Mouse (Mus musculus) kidney, adult 2 months (tissue): Measurements from ENCODE around the gene Serinc3. TPM values are rescaled to one million over a fixed set of nuclear protein-coding genes. Genes with fewer than 3 reads are reported as not detected.
A peak's percentile ranks its signal among the peaks of the same experiment; 100 is the strongest.
"Not testable (repeated sequence)": the region's sequence is repeated elsewhere in the genome, so short reads cannot be mapped to it uniquely, and the experiment has no call there.

Experiments
- DNase-seq: peaks from one replicate; pipeline ENCODE4 v3.0.0; 2021
- H3K27ac ChIP-seq: fragments of 200-500 bp; 2 replicates; pipeline ENCODE4 v1.5.1; 2012; ENCODE audit warnings: low read depth, low read length, control low read depth, inconsistent platforms; ENCODE audit not compliant: insufficient read depth
- H3K27me3 ChIP-seq: fragments of 200-500 bp; replicated peaks from 2 replicates; pipeline ENCODE4 v1.6.1; 2012; ENCODE audit warnings: mild to moderate bottlenecking, moderate library complexity, low read length, inconsistent platforms; ENCODE audit not compliant: control insufficient read depth, insufficient read depth
- H3K36me3 ChIP-seq: fragments of 200-500 bp; 2 replicates; pipeline ENCODE4 v1.6.1; 2012; ENCODE audit warnings: mild to moderate bottlenecking, moderate library complexity, low read length, inconsistent platforms; ENCODE audit not compliant: control insufficient read depth, insufficient read depth
- H3K4me1 ChIP-seq: fragments of 200-500 bp; 2 replicates; pipeline ENCODE4 v1.6.1; 2011; ENCODE audit warnings: low read length; ENCODE audit not compliant: control insufficient read depth, insufficient read depth
- H3K4me3 ChIP-seq: fragments of 200-500 bp; 2 replicates; pipeline ENCODE4 v1.5.1; 2011; ENCODE audit warnings: mild to moderate bottlenecking, low read depth, low read length, control low read depth; ENCODE audit not compliant: insufficient read depth
- CTCF ChIP-seq: fragments of 200-500 bp; conservative IDR thresholded peaks from 2 replicates; pipeline ENCODE4 v1.5.1; 2011; ENCODE audit warnings: low read depth, mild to moderate bottlenecking, control low read depth, low read length, moderate library complexity, mixed read lengths; ENCODE audit not compliant: insufficient read depth, insufficient read length
- POLR2A ChIP-seq: fragments of 200-500 bp; IDR thresholded peaks from one replicate; pipeline ENCODE4 v1.6.1; 2011; ENCODE audit warnings: low read depth, low read length, control low read depth
- WGBS: fragments of 180-500 bp; shearing (Covaris S2); methylation state at CpG from one replicate; pipeline ENCODE4 v1.1.7; 2018; 5-methylcytosine and 5-hydroxymethylcytosine counted together
- polyA plus RNA-seq: library from polyadenylated mRNA; depleted of rRNA; stranded (reverse); fragments of >200 nt; gene quantifications from 2 replicates; pipeline ENCODE4 v1.2.3, GENCODE M21; 2012

Gene Serinc3
- polyA plus RNA-seq, 1 experiment = 357 TPM

DNA sequence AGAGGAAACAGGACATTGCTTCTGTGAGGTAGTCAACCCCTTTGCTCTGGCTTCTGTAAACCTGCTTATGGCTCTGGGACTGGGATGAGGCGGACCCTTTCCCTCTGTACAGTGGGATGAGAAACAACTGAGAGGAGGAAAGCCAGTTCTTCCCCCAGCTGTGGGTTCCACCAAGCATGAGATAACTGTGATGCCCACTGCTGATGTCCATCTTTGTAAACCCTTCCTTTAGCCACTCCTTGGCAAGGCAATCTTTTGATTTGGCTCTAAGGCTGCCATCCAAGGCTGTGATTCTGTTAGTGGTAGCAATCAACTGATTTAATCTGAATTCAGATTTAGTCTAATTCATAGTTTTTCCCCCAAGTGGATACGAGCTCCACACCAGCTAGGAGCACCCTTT lies 12.6 kb upstream of the Serinc3 start:
- Histone ChIP-seq H3K27ac (no peak overlapping the region), H3K27me3 (no peaks in the 10 kb centered on the region), H3K36me3 (no peaks in the 10 kb centered on the region), H3K4me1 (peaks cover 29% of the 10 kb centered on the region), H3K4me3 (no peak overlapping the region)
- TF ChIP-seq POLR2A (no peak), CTCF (no peak)
- WGBS = 92% methylated on average over 2 of the region's 2 CpGs
- DNase-seq = no peak

DNA sequence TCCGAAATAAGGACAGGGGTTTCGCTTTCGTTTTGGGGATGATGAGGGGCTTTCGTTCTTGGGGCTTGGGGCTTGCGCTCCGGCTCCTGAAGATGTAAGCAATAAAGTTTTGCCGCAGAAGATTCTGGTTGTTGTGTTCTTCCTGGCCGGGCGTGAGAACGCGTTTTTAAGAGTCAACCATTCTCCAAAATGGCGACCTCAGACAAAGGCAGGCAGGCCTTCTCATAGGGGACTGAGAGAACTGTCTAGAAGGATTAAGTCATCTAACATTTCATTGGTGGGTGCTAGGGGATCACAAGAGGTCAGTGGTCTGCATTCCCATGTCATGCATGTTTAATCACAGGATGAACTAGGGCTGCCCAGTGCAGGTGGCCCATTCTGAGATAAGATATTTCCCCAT lies 10.8 kb upstream of the Serinc3 start:
- H3K36me3 ChIP-seq = not testable (repeated sequence)
- 98% methylated on average over 9 of the region's 12 CpGs for WGBS
- peaks cover 14% of the 10 kb centered on the region for H3K4me1 ChIP-seq

DNA sequence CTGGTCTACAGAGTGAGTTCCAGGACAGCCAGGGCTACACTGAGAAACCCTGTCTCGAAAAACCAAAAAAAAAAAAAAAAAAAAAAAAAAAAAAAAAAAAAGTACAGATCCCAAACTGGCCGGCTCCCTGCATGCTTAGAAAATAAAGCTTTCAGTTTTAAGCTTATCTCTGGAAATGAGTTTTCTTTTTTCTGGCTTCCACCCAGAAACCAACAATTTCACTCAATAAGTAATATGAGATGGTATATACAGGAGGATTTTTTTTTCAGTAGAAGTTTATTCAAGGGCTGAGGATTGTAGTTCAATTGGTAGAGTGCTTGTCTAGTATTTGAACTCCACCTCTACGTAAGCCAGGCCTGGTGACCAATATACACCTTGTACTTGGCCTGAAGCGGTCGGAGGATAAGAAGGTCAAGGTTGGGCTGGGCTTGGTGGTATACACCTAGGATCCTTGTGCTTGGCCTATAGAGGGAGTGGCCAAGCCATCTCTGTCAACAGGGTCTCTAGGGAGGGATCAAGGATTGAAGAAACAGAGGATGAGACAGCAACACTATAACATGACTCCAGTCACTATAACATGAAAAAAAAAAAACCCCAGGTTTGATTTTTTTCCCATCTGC lies 1.6 kb upstream of the Serinc3 start:
- no peak for DNase-seq
- no peaks in the 10 kb centered on the region; the same call in 1 of the 2 replicates for H3K36me3 ChIP-seq
- H3K27me3 ChIP-seq = no peaks in the 10 kb centered on the region
- 89% methylated on average over 5 of the region's 5 CpGs for WGBS
- H3K4me1 ChIP-seq = peaks cover 4% of the 10 kb centered on the region; the same call in 1 of the 2 replicates
- TF ChIP-seq POLR2A = no peak
- TF ChIP-seq CTCF = no peak
- H3K4me3 ChIP-seq = no peak overlapping the region
- no peak overlapping the region for H3K27ac ChIP-seq

More for the DNA sequence above, 10.8 kb upstream of the Serinc3 start:
- not testable (repeated sequence) for H3K27me3 ChIP-seq, H3K4me3 ChIP-seq, H3K27ac ChIP-seq, DNase-seq

DNA sequence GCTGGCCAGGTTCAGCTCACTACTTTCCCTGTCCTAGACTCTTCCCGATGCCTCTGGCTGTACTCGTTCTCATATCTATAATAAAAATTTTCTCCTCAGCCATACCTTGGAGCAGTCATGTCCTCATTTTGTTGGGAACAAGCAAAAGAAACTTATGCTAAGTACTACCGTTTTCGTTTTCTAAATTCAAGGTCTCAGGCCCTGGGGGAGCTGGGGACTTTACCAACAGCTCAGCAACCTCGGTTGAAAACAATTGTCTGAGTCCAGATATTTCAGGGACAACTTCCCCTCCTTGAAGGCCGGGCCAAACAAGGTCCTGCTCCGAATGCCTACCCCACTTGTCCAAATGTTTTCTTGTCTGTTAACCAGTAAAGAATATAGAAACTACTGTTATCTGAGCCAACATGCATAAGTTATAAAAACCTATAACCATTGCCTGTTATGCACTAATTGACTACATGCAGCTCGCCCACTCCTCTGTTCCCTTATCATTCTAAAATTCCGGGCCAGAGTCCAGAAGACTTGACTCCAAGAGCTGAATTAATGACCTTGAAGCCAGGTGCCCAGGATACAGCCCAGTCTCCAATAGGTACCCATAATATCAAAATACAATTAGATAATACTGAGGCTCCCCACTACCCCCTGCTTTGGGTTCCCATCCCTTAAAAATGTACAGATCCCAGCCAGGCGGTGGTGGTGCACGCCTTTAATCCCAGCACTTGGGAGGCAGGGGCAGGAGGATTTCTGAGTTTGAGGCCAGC lies 949 bp upstream of the Serinc3 start:
- 76% methylated on average over 11 of the region's 11 CpGs for WGBS
- TF ChIP-seq CTCF (no peak), POLR2A (no peak)
- no peak for DNase-seq
- H3K27me3 ChIP-seq = no peaks in the 10 kb centered on the region
- H3K36me3 ChIP-seq = no peaks in the 10 kb centered on the region; the same call in 1 of the 2 replicates
- H3K27ac ChIP-seq = no peak overlapping the region; the same call in 1 of the 2 replicates
- H3K4me3 ChIP-seq = no peak overlapping the region
- peaks cover 5% of the 10 kb centered on the region; the same call in 1 of the 2 replicates for H3K4me1 ChIP-seq

DNA sequence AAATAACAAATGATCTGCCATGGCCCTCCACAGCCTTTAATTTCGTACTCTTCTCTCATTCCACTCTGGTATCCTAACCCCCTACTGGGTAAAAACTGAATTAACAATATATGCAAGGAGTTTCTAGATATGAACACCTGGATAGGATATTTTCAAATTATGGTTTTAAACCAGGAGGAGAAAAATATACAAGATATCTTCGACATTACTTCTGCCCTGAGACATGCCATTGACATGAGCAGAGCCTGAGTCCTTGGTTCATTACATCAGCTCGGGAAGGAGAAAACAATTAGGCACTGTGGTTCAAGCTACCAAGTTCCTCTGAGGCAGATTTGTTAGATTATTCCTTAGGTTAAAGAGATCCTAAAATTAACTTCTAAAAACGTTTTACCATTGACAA lies 884 bp downstream of the Serinc3 start:
- TF ChIP-seq CTCF (no peak), POLR2A (no peak)
- no peaks in the 10 kb centered on the region; the same call in 1 of the 2 replicates for H3K36me3 ChIP-seq
- H3K4me3 ChIP-seq = peak overlapping the region; percentile 72
- peak overlapping the region; percentile 97 for H3K27ac ChIP-seq
- 2% methylated on average over 4 of the region's 4 CpGs for WGBS
- DNase-seq = no peak
- no peaks in the 10 kb centered on the region for H3K27me3 ChIP-seq
- peaks cover 10% of the 10 kb centered on the region for H3K4me1 ChIP-seq

DNA sequence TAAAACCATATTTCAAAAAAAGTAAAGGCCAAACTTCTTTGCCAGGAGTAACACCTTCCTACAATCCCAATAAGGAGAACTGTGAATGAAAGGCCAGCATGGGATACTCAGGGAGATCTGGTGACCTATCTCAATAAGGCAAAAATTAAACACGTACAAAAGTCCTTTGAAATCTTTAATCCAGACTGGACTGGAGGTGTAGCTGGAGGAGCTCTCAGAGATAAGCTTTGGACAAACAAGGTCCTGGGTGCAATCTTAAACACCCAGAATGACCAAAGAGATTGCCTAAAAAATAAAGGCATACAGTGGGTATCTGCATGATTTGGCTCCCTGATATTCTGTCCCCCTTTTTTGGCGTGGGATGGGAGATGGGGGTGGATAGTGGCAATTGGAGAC lies 1.4 kb downstream of the Serinc3 start:
- Histone ChIP-seq H3K4me3 (peak overlapping the region; percentile 72), H3K27me3 (no peaks in the 10 kb centered on the region), H3K4me1 (peaks cover 12% of the 10 kb centered on the region), H3K36me3 (no peaks in the 10 kb centered on the region; the same call in 1 of the 2 replicates), H3K27ac (peak overlapping the region; percentile 97)
- WGBS = 17% methylated on average over 2 of the region's 2 CpGs
- DNase-seq = no peak
- no peak for TF ChIP-seq CTCF
- TF ChIP-seq POLR2A = no peak

DNA sequence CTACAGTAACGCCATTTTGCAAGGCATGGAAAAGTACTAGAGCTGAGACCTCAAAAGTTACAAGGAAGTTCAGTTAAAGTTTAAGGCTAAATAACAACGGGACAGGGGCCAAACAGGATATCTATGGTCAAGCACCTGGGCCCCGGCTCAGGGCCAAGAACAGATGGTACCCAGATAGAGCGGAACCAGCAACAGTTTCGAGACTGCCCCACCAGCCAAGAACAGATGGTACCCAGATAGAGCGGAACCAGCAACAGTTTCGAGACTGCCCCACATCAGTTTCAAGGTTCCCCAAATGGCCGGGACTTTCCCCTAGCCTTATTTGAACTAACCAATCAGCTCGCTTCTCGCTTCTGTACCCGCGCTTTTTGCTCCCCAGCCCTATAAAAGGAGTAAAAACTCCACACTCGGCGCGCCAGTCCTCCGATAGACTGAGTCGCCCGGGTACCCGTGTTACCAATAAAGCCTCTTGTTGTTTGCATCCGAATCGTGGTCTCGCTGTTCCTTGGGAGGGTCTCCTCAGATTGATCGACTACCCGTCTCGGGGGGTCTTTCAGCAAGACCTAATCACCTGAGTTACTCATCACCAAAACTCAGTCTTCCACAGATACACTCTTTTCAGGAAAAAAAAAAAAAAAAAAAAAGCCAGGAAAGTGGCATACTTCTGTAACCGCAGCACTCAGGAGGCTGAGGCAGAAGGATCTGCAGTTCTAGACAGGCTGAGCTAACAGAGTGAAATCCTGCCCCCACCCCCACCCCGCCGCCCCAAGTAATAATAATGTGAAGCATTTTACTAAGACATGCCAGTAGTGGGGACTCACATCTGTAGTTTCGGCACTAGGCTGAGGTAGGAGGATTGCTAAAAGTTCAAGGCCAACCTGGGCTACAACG lies 2.0 kb downstream of the Serinc3 start:
- 54% methylated on average over 30 of the region's 30 CpGs for WGBS
- Histone ChIP-seq H3K27me3 (no peaks in the 10 kb centered on the region), H3K27ac (peak overlapping the region; percentile 97), H3K4me3 (peak overlapping the region; percentile 53), H3K4me1 (peaks cover 18% of the 10 kb centered on the region), H3K36me3 (no peaks in the 10 kb centered on the region; the same call in 1 of the 2 replicates)
- peak; percentile 86 for DNase-seq
- TF ChIP-seq POLR2A (no peak), CTCF (no peak)
